Mouse (Mus musculus): ENCODE results near the gene Elf2. TPM values are rescaled to one million over a fixed set of nuclear protein-coding genes. Genes with fewer than 3 reads are reported as not detected.
"Not testable (repeated sequence)": the region's sequence is repeated elsewhere in the genome, so short reads cannot be mapped to it uniquely, and the experiment has no call there.

Elf2 gene
- polyA plus RNA-seq, 1 experiment from 2014 or later, result 54.0 TPM

- 85% methylated on average over 3 of the region's 3 CpGs for WGBS
- not testable (repeated sequence) for H3K27ac ChIP-seq (replicated peaks; ENCODE audit: low read depth, low read length); H3K36me3 ChIP-seq (ENCODE audit: control insufficient read depth, insufficient read depth, low read length); ATAC-seq (ENCODE audit: insufficient number of reproducible peaks, low FRiP score, low TSS enrichment, low read depth); H3K4me3 ChIP-seq (ENCODE audit: low read depth, low read length); H3K9ac ChIP-seq (ENCODE audit: low read length); H3K4me1 ChIP-seq (ENCODE audit: control insufficient read depth, insufficient read depth, low read length); DNase-seq (ENCODE audit: low spot score); H3K27me3 ChIP-seq (ENCODE audit: control insufficient read depth, insufficient read depth, low read length); H3K9me3 ChIP-seq (ENCODE audit: control insufficient read depth, low read length); H3K4me2 ChIP-seq (ENCODE audit: low read depth, severe bottlenecking)
Observed at GRCm38 (mm10) chr3:51318053-51318452, 22.4 kb downstream of the Elf2 start.

- DNase-seq (ENCODE audit: low spot score), result no peak
- no peak for ATAC-seq (ENCODE audit: insufficient number of reproducible peaks, low FRiP score, low TSS enrichment, low read depth)
- 90% methylated on average over 10 of the region's 10 CpGs for WGBS
- H3K9ac ChIP-seq (ENCODE audit: low read length), result no peak overlapping the region
- H3K36me3 ChIP-seq (ENCODE audit: control insufficient read depth, insufficient read depth, low read length), result no peaks in the 10 kb centered on the region
- H3K9me3 ChIP-seq (ENCODE audit: control insufficient read depth, low read length), result no peaks in the 10 kb centered on the region
- H3K27ac ChIP-seq (replicated peaks; ENCODE audit: low read depth, low read length), result no peak overlapping the region
- H3K27me3 ChIP-seq (ENCODE audit: control insufficient read depth, insufficient read depth, low read length), result no peaks in the 10 kb centered on the region
- no peak overlapping the region for H3K4me2 ChIP-seq (ENCODE audit: low read depth, severe bottlenecking)
- H3K4me3 ChIP-seq (ENCODE audit: low read depth, low read length), result no peak overlapping the region
- no peaks in the 10 kb centered on the region for H3K4me1 ChIP-seq (ENCODE audit: control insufficient read depth, insufficient read depth, low read length)
Observed at GRCm38 (mm10) chr3:51316876-51317275, 23.6 kb downstream of the Elf2 start.

GRCm38 (mm10) chr3:51311638-51312037 is 28.8 kb downstream of the Elf2 start:
- no peak for DNase-seq (ENCODE audit: low spot score)
- Histone ChIP-seq H3K4me2 (ENCODE audit: low read depth, severe bottlenecking) (no peak overlapping the region), H3K27ac (replicated peaks; ENCODE audit: low read depth, low read length) (no peak overlapping the region), H3K9me3 (ENCODE audit: control insufficient read depth, low read length) (no peaks in the 10 kb centered on the region), H3K4me3 (ENCODE audit: low read depth, low read length) (no peak overlapping the region), H3K36me3 (ENCODE audit: control insufficient read depth, insufficient read depth, low read length) (0 out of 2 replicates have a peak, but pooled peaks cover 2% of the 10 kb centered on the region), H3K27me3 (ENCODE audit: control insufficient read depth, insufficient read depth, low read length) (no peaks in the 10 kb centered on the region), H3K4me1 (ENCODE audit: control insufficient read depth, insufficient read depth, low read length) (no peaks in the 10 kb centered on the region), H3K9ac (ENCODE audit: low read length) (no peak overlapping the region)
- no peak for ATAC-seq (ENCODE audit: insufficient number of reproducible peaks, low FRiP score, low TSS enrichment, low read depth)
- WGBS, result 28% methylated on average over 9 of the region's 9 CpGs

GRCm38 (mm10) chr3:51310098-51310497 is 30.4 kb downstream of the Elf2 start:
- Histone ChIP-seq H3K4me1 (ENCODE audit: control insufficient read depth, insufficient read depth, low read length) (no peaks in the 10 kb centered on the region; the same call in 1 of the 2 replicates), H3K9me3 (ENCODE audit: control insufficient read depth, low read length) (no peaks in the 10 kb centered on the region), H3K27ac (replicated peaks; ENCODE audit: low read depth, low read length) (no peak overlapping the region), H3K27me3 (ENCODE audit: control insufficient read depth, insufficient read depth, low read length) (no peaks in the 10 kb centered on the region), H3K36me3 (ENCODE audit: control insufficient read depth, insufficient read depth, low read length) (0 out of 2 replicates have a peak, but pooled peaks cover 2% of the 10 kb centered on the region), H3K9ac (ENCODE audit: low read length) (no peak overlapping the region; the same call in 1 of the 2 replicates), H3K4me3 (ENCODE audit: low read depth, low read length) (no peak overlapping the region), H3K4me2 (ENCODE audit: low read depth, severe bottlenecking) (no peak overlapping the region)
- ATAC-seq (ENCODE audit: insufficient number of reproducible peaks, low FRiP score, low TSS enrichment, low read depth) (no peak), DNase-seq (ENCODE audit: low spot score) (no peak)
- 28% methylated on average over 7 of the region's 7 CpGs for WGBS

- Histone ChIP-seq H3K9ac (ENCODE audit: low read length) (no peak overlapping the region), H3K4me3 (ENCODE audit: low read depth, low read length) (no peak overlapping the region), H3K36me3 (ENCODE audit: control insufficient read depth, insufficient read depth, low read length) (peaks cover 2% of the 10 kb centered on the region; the same call in 1 of the 2 replicates), H3K27me3 (ENCODE audit: control insufficient read depth, insufficient read depth, low read length) (no peaks in the 10 kb centered on the region), H3K27ac (replicated peaks; ENCODE audit: low read depth, low read length) (no peak overlapping the region), H3K4me2 (ENCODE audit: low read depth, severe bottlenecking) (no peak overlapping the region), H3K9me3 (ENCODE audit: control insufficient read depth, low read length) (no peaks in the 10 kb centered on the region), H3K4me1 (ENCODE audit: control insufficient read depth, insufficient read depth, low read length) (no peaks in the 10 kb centered on the region; the same call in 1 of the 2 replicates)
- ATAC-seq (ENCODE audit: insufficient number of reproducible peaks, low FRiP score, low TSS enrichment, low read depth) (no peak), DNase-seq (ENCODE audit: low spot score) (no peak)
- 79% methylated on average over 2 of the region's 2 CpGs for WGBS
Observed at GRCm38 (mm10) chr3:51306621-51307020, 33.8 kb downstream of the Elf2 start.

- DNase-seq (ENCODE audit: low spot score) (no peak), ATAC-seq (ENCODE audit: insufficient number of reproducible peaks, low FRiP score, low TSS enrichment, low read depth) (no peak)
- Histone ChIP-seq H3K4me1 (ENCODE audit: control insufficient read depth, insufficient read depth, low read length) (no peaks in the 10 kb centered on the region; the same call in 1 of the 2 replicates), H3K4me2 (ENCODE audit: low read depth, severe bottlenecking) (no peak overlapping the region), H3K27ac (replicated peaks; ENCODE audit: low read depth, low read length) (no peak overlapping the region), H3K27me3 (ENCODE audit: control insufficient read depth, insufficient read depth, low read length) (no peaks in the 10 kb centered on the region), H3K36me3 (ENCODE audit: control insufficient read depth, insufficient read depth, low read length) (peaks cover 2% of the 10 kb centered on the region; the same call in 1 of the 2 replicates), H3K9ac (ENCODE audit: low read length) (no peak overlapping the region), H3K9me3 (ENCODE audit: control insufficient read depth, low read length) (no peaks in the 10 kb centered on the region), H3K4me3 (ENCODE audit: low read depth, low read length) (no peak overlapping the region)
- WGBS, result 83% methylated on average over 8 of the region's 8 CpGs
Observed at GRCm38 (mm10) chr3:51305961-51306360, 34.5 kb downstream of the Elf2 start.

GRCm38 (mm10) chr3:51302971-51303476 is 37.4 kb downstream of the Elf2 start:
- H3K9ac ChIP-seq (ENCODE audit: low read length), result no peak overlapping the region
- no peak overlapping the region for H3K27ac ChIP-seq (replicated peaks; ENCODE audit: low read depth, low read length)
- DNase-seq (ENCODE audit: low spot score) (no peak), ATAC-seq (ENCODE audit: insufficient number of reproducible peaks, low FRiP score, low TSS enrichment, low read depth) (no peak)
- H3K4me1 ChIP-seq (ENCODE audit: control insufficient read depth, insufficient read depth, low read length), result no peaks in the 10 kb centered on the region; the same call in 1 of the 2 replicates
- 84% methylated on average over 3 of the region's 3 CpGs for WGBS
- peaks cover 2% of the 10 kb centered on the region; the same call in 1 of the 2 replicates for H3K36me3 ChIP-seq (ENCODE audit: control insufficient read depth, insufficient read depth, low read length)
- no peak overlapping the region for H3K4me2 ChIP-seq (ENCODE audit: low read depth, severe bottlenecking)
- no peaks in the 10 kb centered on the region for H3K9me3 ChIP-seq (ENCODE audit: control insufficient read depth, low read length)
- no peaks in the 10 kb centered on the region for H3K27me3 ChIP-seq (ENCODE audit: control insufficient read depth, insufficient read depth, low read length)
- no peak overlapping the region for H3K4me3 ChIP-seq (ENCODE audit: low read depth, low read length)

GRCm38 (mm10) chr3:51301583-51301982 is 38.9 kb downstream of the Elf2 start:
- no peak for DNase-seq (ENCODE audit: low spot score)
- WGBS, result 84% methylated on average over 6 of the region's 6 CpGs

GRCm38 (mm10) chr3:51296790-51297189 is 43.7 kb downstream of the Elf2 start:
- WGBS, result 86% methylated on average over 1 of the region's 1 CpGs
- Histone ChIP-seq H3K36me3 (ENCODE audit: control insufficient read depth, insufficient read depth, low read length) (peaks cover 2% of the 10 kb centered on the region; the same call in 1 of the 2 replicates), H3K27ac (replicated peaks; ENCODE audit: low read depth, low read length) (no peak overlapping the region), H3K4me1 (ENCODE audit: control insufficient read depth, insufficient read depth, low read length) (no peaks in the 10 kb centered on the region), H3K4me3 (ENCODE audit: low read depth, low read length) (no peak overlapping the region), H3K9me3 (ENCODE audit: control insufficient read depth, low read length) (no peaks in the 10 kb centered on the region), H3K9ac (ENCODE audit: low read length) (no peak overlapping the region), H3K27me3 (ENCODE audit: control insufficient read depth, insufficient read depth, low read length) (no peaks in the 10 kb centered on the region), H3K4me2 (ENCODE audit: low read depth, severe bottlenecking) (no peak overlapping the region)
- ATAC-seq (ENCODE audit: insufficient number of reproducible peaks, low FRiP score, low TSS enrichment, low read depth), result no peak
- no peak for DNase-seq (ENCODE audit: low spot score)

More at GRCm38 (mm10) chr3:51301583-51301982, 38.9 kb downstream of the Elf2 start:
- no peaks in the 10 kb centered on the region; the same call in 1 of the 2 replicates for H3K36me3 ChIP-seq (ENCODE audit: control insufficient read depth, insufficient read depth, low read length)
- no peaks in the 10 kb centered on the region for H3K27me3 ChIP-seq (ENCODE audit: control insufficient read depth, insufficient read depth, low read length)
- no peak overlapping the region for H3K4me3 ChIP-seq (ENCODE audit: low read depth, low read length)
- no peak for ATAC-seq (ENCODE audit: insufficient number of reproducible peaks, low FRiP score, low TSS enrichment, low read depth)
- H3K9ac ChIP-seq (ENCODE audit: low read length), result no peak overlapping the region
- no peaks in the 10 kb centered on the region; the same call in 1 of the 2 replicates for H3K4me1 ChIP-seq (ENCODE audit: control insufficient read depth, insufficient read depth, low read length)
- no peak overlapping the region for H3K4me2 ChIP-seq (ENCODE audit: low read depth, severe bottlenecking)
- H3K27ac ChIP-seq (replicated peaks; ENCODE audit: low read depth, low read length), result no peak overlapping the region
- no peaks in the 10 kb centered on the region for H3K9me3 ChIP-seq (ENCODE audit: control insufficient read depth, low read length)

Data from limb, embryonic 11.5 days (tissue).